Comparison of ENCODE assay signal across 14 mouse cellular contexts in genomic region chr2:13410660-13411059, GRCm38 (mm10).
DNase-seq lines count a peak whose midpoint lies in the region; ATAC-seq and TF ChIP-seq lines count a peak whose summit lies in the region.
"Had no signal": no experiment of that assay in that cellular context is flagged by ENCODE, and none has a peak within 500 bp of the region (broad histone marks: within the 10 kb centered on the region; RNA-seq: fewer than 3 reads in every experiment).

No protein-coding gene starts in this region.

- H3K9ac ChIP-seq in heart, embryonic 15.5 days: no peak overlapping the region
- H3K9ac ChIP-seq: embryonic facial prominence, embryonic 13.5 days; lung, embryonic 14.5 days; neural tube, embryonic 12.5 days had no signal

- peaks cover 10% of the 10 kb centered on the region for H3K4me1 ChIP-seq in heart, embryonic 15.5 days (replicated peaks)
- peaks cover 60% of the 10 kb centered on the region for H3K4me1 ChIP-seq in bone marrow macrophage, adult 2 months (ENCODE audit: control insufficient read depth, insufficient read depth, low read length)

- no peak overlapping the region for H3ac ChIP-seq in C2C12 (ENCODE audit: control insufficient read depth, insufficient read length, low read depth)

- H3K27ac ChIP-seq in heart, embryonic 15.5 days: peak overlapping the region; percentile 20; the same call in 1 of the 2 replicates
- H3K27ac ChIP-seq in bone marrow macrophage, adult 2 months (ENCODE audit: insufficient read depth, low read depth, low read length): peak overlapping the region; percentile 1; the same call in 1 of the 2 replicates
- H3K27ac ChIP-seq: embryonic facial prominence, embryonic 13.5 days; neural tube, embryonic 12.5 days had no signal

- H3K27me3 ChIP-seq in heart, embryonic 15.5 days: no peaks in the 10 kb centered on the region
- no peaks in the 10 kb centered on the region for H3K27me3 ChIP-seq in C2C12 (ENCODE audit: control insufficient read depth, insufficient read depth, insufficient read length)
- H3K27me3 ChIP-seq: embryonic facial prominence, embryonic 13.5 days; neural tube, embryonic 12.5 days had no signal

- no peaks in the 10 kb centered on the region for H3K9me3 ChIP-seq in heart, embryonic 15.5 days (replicated peaks)
- H3K9me3 ChIP-seq: embryonic facial prominence, embryonic 13.5 days; neural tube, embryonic 12.5 days had no signal

- no peak overlapping the region for H3K4me2 ChIP-seq in heart, embryonic 15.5 days
- H3K4me2 ChIP-seq: embryonic facial prominence, embryonic 13.5 days; lung, embryonic 14.5 days; neural tube, embryonic 12.5 days had no signal

- H3K36me3 ChIP-seq in heart, embryonic 15.5 days: no peaks in the 10 kb centered on the region
- H3K36me3 ChIP-seq in C2C12 (ENCODE audit: control insufficient read depth, insufficient read depth): no peaks in the 10 kb centered on the region
- H3K36me3 ChIP-seq: embryonic facial prominence, embryonic 13.5 days; neural tube, embryonic 12.5 days had no signal

- TF ChIP-seq CTCF in C2C12 (IDR thresholded peaks at IDR 0.05; ENCODE audit: control insufficient read depth, insufficient read depth, insufficient read length): no peak
- TF ChIP-seq CTCF in bone marrow macrophage, adult 2 months (IDR thresholded peaks at IDR 0.05; ENCODE audit: low read depth, low read length): no peak

- ATAC-seq in heart, embryonic 15.5 days (replicated peaks; ENCODE audit: insufficient number of reproducible peaks, insufficient read depth, low FRiP score, low read depth): no peak
- 0 out of 2 replicates have a peak, but pooled peaks have one; percentile 4 for ATAC-seq in megakaryocyte, adult 5-6 weeks (ENCODE audit: poor library complexity, severe bottlenecking)

- WGBS in heart, embryonic 15.5 days: 69% methylated on average over 5 of the region's 5 CpGs

- H3K79me2 ChIP-seq in C2C12 (ENCODE audit: control insufficient read depth, insufficient read depth): no peaks in the 10 kb centered on the region

- H3K79me3 ChIP-seq in C2C12 (ENCODE audit: low read depth): no peaks in the 10 kb centered on the region

- DNase-seq in heart, postnatal 4 days: no peak
- no peak for DNase-seq in c-Kit-positive CD71-positive TER-119-positive erythroid progenitor cells, embryonic 14.5 days (ENCODE audit: low spot score)
- DNase-seq in liver: no peak
- DNase-seq in urinary bladder, adult 2 months (ENCODE audit: low spot score): no peak
- DNase-seq: cerebellum, adult 9-10 months; kidney, postnatal 4 days; lung, embryonic 14.5 days; retina, postnatal 1 day had no signal

- no peak overlapping the region for H3K4me3 ChIP-seq in heart, embryonic 15.5 days
- no peak overlapping the region for H3K4me3 ChIP-seq in C2C12 (ENCODE audit: insufficient read depth, poor library complexity, severe bottlenecking)
- no peak overlapping the region for H3K4me3 ChIP-seq in bone marrow macrophage, adult 2 months (ENCODE audit: insufficient read depth, low read length)
- H3K4me3 ChIP-seq: embryonic facial prominence, embryonic 13.5 days; neural tube, embryonic 12.5 days had no signal

- TF ChIP-seq POLR2A in bone marrow macrophage, adult 2 months (IDR thresholded peaks at IDR 0.05; ENCODE audit: borderline replicate concordance, low read depth, low read length): no peak

TF ChIP-seq in C2C12, 6 proteins besides CTCF, POLR2A, EP300 and RAD21:
- TF ChIP-seq MYOD1 (IDR thresholded peaks at IDR 0.05; ENCODE audit: control insufficient read depth, insufficient read length, low read depth): peak; percentile 83
- TF ChIP-seq MYOG (IDR thresholded peaks at IDR 0.05; ENCODE audit: control insufficient read depth, extremely low read depth, insufficient read length): no peak
- peak; percentile 100 for TF ChIP-seq MAX (IDR thresholded peaks at IDR 0.05)
- TF ChIP-seq USF1 (IDR thresholded peaks at IDR 0.05; ENCODE audit: low read depth): peak; percentile 94
- TF ChIP-seq CEBPB (IDR thresholded peaks at IDR 0.05; ENCODE audit: low read depth): no peak
- peak; percentile 48 for TF ChIP-seq FOSL1 (IDR thresholded peaks at IDR 0.05; ENCODE audit: insufficient read depth, low read length, poor library complexity, severe bottlenecking)
